In genomic region chr13:60716107-60716506, GRCm38 (mm10) we compare ENCODE assay signal across 28 mouse cellular contexts.
"Had no signal": no experiment of that assay in that cellular context is flagged by ENCODE, and none has a peak within 500 bp of the region (broad histone marks: within the 10 kb centered on the region; RNA-seq: fewer than 3 reads in every experiment).

No protein-coding gene starts in this region.

- H3K27me3 ChIP-seq: embryonic facial prominence, embryonic 12.5 days; embryonic facial prominence, embryonic 13.5 days; embryonic facial prominence, embryonic 15.5 days; forebrain, embryonic 12.5 days; forebrain, embryonic 13.5 days; forebrain, embryonic 15.5 days had no signal

- H3K4me3 ChIP-seq: embryonic facial prominence, embryonic 10.5 days; embryonic facial prominence, embryonic 12.5 days; embryonic facial prominence, embryonic 13.5 days; embryonic facial prominence, embryonic 15.5 days; erythroblast, embryonic 14.5 days; forebrain, embryonic 10.5 days; forebrain, embryonic 12.5 days; forebrain, embryonic 13.5 days; forebrain, embryonic 15.5 days; gastrocnemius, adult 2 months had no signal

- DNase-seq: cerebellum, adult 2 months; cerebellum, adult 8-10 months; cerebellum, adult 9-10 months; cerebellum, adult 9-11 months; cerebellum, postnatal 10 days; cerebellum, postnatal 14 days; cerebellum, postnatal 25 days; cerebellum, postnatal 36 days; embryo, embryonic 11 days; forebrain, postnatal 0 days; gastrocnemius, adult 2 months; gastrocnemius, postnatal 10 days; gastrocnemius, postnatal 14 days; gastrocnemius, postnatal 25 days; gastrocnemius, postnatal 36 days; heart, adult 11 months; heart, adult 18-20 months had no signal

- H3K4me1 ChIP-seq: embryonic facial prominence, embryonic 10.5 days; embryonic facial prominence, embryonic 12.5 days; embryonic facial prominence, embryonic 15.5 days; forebrain, embryonic 10.5 days; forebrain, embryonic 12.5 days had no signal

- H3K9me3 ChIP-seq: embryonic facial prominence, embryonic 10.5 days; embryonic facial prominence, embryonic 12.5 days; embryonic facial prominence, embryonic 13.5 days; embryonic facial prominence, embryonic 15.5 days; forebrain, embryonic 10.5 days; forebrain, embryonic 12.5 days; forebrain, embryonic 13.5 days; forebrain, embryonic 15.5 days had no signal

- H3K27ac ChIP-seq: embryonic facial prominence, embryonic 10.5 days; embryonic facial prominence, embryonic 12.5 days; embryonic facial prominence, embryonic 13.5 days; embryonic facial prominence, embryonic 15.5 days; forebrain, embryonic 10.5 days; forebrain, embryonic 12.5 days; forebrain, embryonic 13.5 days; forebrain, embryonic 15.5 days; gastrocnemius, adult 2 months had no signal

- ATAC-seq: forebrain, embryonic 13.5 days; forebrain, embryonic 14.5 days; forebrain, embryonic 15.5 days; forebrain, embryonic 16.5 days; forebrain, postnatal 0 days had no signal

- H3K4me2 ChIP-seq: embryonic facial prominence, embryonic 12.5 days; embryonic facial prominence, embryonic 13.5 days; embryonic facial prominence, embryonic 15.5 days; forebrain, embryonic 12.5 days; forebrain, embryonic 13.5 days; forebrain, embryonic 15.5 days had no signal

- H3K9ac ChIP-seq: embryonic facial prominence, embryonic 12.5 days; embryonic facial prominence, embryonic 13.5 days; embryonic facial prominence, embryonic 15.5 days; forebrain, embryonic 12.5 days; forebrain, embryonic 13.5 days; forebrain, embryonic 15.5 days; forebrain, postnatal 0 days had no signal
